Mouse (Mus musculus): Measurements from ENCODE around the gene Osbpl6. TPM values are rescaled to one million over a fixed set of nuclear protein-coding genes. Genes with fewer than 3 reads are reported as not detected.

Osbpl6 gene
- total RNA-seq (2023): 0.41 TPM

GRCm38 (mm10) chr2:76406151-76406936, at the start of gene Osbpl6:
Gene Osbpl6 (plus strand): TSS chr2:76406508.

DNA sequence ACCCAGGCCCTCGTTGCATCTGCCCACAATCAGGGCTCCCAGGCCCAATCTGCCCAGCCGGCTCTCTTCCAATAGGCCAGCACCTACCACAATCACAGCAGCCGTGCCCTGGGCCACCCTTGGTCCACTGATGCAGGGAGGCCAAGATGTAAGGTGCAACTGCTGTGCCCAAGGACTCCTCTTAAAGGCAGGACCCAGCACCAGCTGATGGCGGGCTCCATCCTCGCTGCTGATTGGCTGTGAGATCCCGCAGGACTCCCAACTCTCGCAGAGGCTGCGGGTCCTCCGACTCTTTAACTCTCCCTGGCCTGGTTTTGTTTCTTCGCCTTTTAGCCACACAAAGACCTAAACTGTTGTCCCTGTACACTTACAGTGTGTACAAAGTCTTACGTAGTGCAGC, 46.1 kb upstream of the Osbpl6 start, which contains the start of gene Cyct:
Cyct (minus strand) TSS at position 225 of the 400 bp plus-strand sequence.

GRCm38 (mm10) chr2:76369821-76370655, 36.3 kb upstream of the Osbpl6 start, which contains the start of gene Rbm45:
Gene Rbm45 (plus strand): TSS chr2:76369984.

GRCm38 (mm10) chr2:76647883-76648570, 241.7 kb downstream of the Osbpl6 start, which contains the start of the genes Prkra and Pjvk:
Gene Prkra (minus strand): TSS chr2:76648015.
Gene Pjvk (plus strand): TSS chr2:76648476.

Other genes with a start within 250 kb of the Osbpl6 start
- gene Pde11a, start 67.7 kb upstream of the Osbpl6 start, total RNA-seq (2023): 3.3 TPM
- not detected for gene Cyct, start 46.1 kb upstream of the Osbpl6 start, total RNA-seq (2023)
- gene Rbm45, start 36.5 kb upstream of the Osbpl6 start, total RNA-seq (2023): 36.0 TPM
- gene Prkra, start 241.5 kb downstream of the Osbpl6 start, total RNA-seq (2023): 3.3 TPM
- gene Pjvk, start 242.0 kb downstream of the Osbpl6 start, total RNA-seq (2023): not detected

Data from CD4-positive naive resting alpha-beta T cell, adult 57 days (primary cell).